Mouse (Mus musculus): ENCODE results near the gene Sept6. TPM values are rescaled to one million over a fixed set of nuclear protein-coding genes. Genes with fewer than 3 reads are reported as not detected.
A peak's percentile ranks its signal among the peaks of the same experiment; 100 is the strongest.

The Sept6 gene
- total RNA-seq (2021) = 10 to 100 TPM; 91.6 to 96.5 TPM

DNA sequence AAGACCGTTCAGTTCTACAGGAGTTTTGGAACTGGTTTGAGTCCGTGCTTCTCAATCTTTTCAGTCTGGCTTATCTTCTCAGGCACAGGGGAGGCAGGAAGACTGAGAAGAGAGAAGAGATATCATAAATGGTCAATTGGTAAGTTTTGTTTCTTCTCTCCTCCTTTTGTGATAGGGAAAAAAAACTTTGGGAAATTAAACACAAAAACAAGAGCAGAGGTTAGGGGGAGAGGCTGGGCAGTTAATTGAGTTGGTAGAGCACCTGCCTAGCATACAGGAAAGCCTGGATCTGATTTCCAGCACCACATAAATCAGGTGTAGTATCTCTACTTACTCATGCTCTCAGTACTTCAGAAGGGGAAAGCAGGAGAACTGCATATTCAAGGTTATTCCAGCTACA lies at the start of gene Sept6:
Sept6 (minus strand) TSS at position 101 of the 400 bp plus-strand sequence.
- no peak for DNase-seq
- intact Hi-C loops (cut with DNase I) = no loop called here

DNA sequence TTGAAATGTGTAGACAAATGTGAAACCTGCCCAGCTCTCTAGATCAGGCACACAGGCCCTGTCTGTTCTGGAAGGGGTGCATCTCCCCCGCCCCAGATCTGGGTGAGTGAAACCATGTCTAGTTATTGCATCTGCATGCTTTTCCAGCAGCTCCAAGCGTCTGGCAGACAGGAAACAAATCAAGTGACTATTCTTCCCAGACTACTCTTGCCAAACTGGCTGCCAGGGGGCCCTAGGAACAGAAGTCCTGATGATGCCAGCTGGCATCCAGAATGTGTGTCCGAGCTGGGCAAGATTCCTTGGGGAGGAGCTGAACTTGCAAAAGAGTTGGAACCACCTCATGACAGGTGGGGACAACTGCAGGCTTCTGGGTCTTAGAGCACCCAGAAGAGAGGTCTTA lies 36.8 kb upstream of the Sept6 start:
- intact Hi-C loops (cut with DNase I) = loop anchor here (10.0 kb wide), 1 partner anchor 104 kb away; no protein-coding TSS in a partner anchor
- peak; percentile 68 for DNase-seq

DNA sequence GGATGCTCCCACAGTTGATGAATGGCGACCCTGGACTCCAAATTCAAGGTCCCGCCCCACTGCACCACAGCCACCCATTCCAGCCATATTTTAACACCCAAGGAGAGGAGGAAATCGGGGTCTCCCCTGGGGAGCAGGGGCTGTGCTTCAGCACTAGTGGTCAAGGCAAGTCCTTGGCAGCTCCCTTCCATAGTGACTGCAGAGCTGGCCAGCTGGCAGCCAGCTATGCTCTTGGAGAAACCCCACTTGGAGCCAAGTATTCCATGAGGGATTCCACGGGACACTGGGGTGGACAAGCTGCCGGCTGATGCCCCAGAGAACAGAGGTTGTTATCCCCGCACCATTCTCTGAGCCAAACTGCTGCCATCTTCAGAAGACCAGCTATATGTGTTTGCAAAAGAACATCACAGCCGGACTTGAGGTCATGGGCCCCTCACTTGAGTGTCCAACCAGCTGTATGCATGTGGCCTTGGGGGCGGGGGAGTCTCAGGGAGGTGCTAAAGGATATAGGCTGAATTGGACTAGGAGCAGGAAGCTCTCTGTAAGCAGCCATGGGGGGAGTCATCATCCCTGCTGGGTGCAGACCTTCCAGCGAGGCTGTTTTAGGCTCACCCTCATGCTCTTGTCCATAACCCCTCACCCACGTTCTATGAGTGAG lies 32.2 kb upstream of the Sept6 start:
- intact Hi-C loops (cut with DNase I) = loop anchor here (10.0 kb wide), 1 partner anchor 99 kb away; no protein-coding TSS in a partner anchor
- peak; percentile 3 for DNase-seq

DNA sequence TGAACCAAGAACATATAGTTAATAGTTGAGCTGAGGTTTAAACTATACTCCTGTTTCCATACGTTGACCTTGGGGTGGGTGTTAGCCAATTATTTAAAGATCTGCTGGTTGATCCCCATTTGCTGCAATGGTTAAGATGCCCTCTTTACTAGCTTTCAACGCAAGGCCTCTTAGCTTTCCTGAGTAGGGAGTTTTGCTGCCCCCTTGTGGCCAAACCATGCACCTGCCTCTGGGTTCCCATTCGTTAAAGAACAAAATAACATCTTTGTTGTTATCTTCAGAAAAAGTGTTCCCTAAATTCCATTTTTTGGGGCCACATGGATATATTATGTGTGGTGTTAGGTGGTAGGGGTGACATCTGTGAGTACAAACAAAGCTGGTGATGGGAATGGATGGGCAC lies 31.1 kb upstream of the Sept6 start:
- DNase-seq = peak; percentile 55
- intact Hi-C loops (cut with DNase I) = loop anchor here (10.0 kb wide), 1 partner anchor 98 kb away; no protein-coding TSS in a partner anchor

DNA sequence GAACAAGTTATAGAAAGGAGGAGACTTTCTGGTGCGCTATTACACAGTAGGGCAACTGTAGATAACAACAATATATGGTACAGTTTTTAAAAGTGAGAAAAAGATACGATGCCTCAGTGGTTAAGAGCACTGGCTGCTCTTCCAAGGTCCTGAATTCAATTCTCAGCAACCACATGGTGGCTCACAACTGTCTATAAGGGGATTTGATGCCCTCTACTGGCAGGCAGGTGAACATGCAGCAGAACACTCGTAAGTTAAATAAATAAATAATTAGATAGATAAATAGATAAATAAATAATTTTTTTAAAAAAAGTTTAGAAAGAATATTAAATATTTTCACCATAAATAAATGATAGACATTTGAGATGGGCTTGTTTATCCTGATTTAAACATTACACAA lies 27.5 kb upstream of the Sept6 start:
- intact Hi-C loops (cut with DNase I) = no loop called here
- no peak for DNase-seq

DNA sequence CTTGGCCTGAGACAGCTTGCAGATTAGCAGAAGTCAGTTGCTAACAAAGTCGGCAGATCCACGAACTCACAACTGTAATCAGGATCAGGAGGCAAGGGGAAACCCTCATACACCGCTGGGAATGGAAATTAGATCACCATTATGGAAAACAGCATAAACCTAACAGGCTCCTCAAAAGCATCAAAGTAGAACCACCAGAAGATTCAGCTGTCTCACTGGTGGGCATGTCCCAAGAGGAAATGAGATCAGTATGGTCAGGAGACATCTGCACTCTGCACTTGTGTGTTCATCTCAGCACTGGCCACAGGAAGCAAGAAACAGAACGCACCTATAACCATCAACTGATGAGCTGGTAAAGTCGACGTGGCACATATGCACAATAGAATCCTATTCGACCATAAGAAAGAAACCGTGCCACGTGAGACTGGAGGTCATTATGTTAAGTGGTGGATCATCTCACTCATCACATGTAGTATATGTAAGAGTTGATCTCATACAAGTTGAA lies 26.6 kb upstream of the Sept6 start:
- intact Hi-C loops (cut with DNase I) = no loop called here

DNA sequence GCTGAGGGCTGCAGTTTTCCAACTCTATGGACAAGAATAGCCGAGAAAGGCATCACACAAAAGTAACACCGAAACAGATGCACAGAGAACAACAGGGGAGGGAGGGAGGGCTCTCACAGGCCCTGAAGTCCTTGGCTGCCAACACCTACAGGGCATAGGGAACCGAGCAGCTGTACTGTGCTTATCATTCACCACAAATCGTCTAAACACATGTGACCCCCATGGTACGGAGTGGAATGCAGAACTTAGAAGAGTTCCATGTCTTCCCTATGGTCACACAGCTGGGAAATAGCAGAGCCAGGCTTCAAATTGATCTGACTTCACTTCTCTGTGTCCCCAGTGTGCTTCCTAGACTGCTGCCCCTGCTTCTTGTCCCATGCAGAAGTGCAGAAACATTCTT lies 22.3 kb upstream of the Sept6 start:
- no peak for DNase-seq
- intact Hi-C loops (cut with DNase I) = no loop called here

More for the DNA sequence above, 26.6 kb upstream of the Sept6 start:
- DNase-seq = no peak

DNA sequence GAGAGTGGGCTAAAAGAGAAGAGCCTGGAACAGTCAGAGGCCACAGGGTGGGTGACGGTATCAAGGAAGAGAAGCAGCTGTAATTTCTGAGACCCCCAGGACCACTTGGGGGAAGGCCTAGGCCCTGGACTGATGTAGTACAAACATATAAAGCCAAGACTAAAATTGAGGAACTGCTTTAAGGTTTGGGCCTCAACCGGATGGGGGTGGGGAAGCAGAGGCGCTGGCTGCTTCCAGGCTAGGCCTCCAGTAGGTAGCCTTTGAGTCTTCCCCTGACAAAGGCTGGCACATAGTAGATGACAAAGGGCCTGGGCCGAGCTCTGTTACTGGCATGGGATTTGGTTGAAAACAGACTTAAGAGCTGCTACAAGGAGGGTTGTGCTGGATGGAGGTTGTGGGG lies 555 bp downstream of the Sept6 start:
- intact Hi-C loops (cut with DNase I) = no loop called here
- no peak for DNase-seq

DNA sequence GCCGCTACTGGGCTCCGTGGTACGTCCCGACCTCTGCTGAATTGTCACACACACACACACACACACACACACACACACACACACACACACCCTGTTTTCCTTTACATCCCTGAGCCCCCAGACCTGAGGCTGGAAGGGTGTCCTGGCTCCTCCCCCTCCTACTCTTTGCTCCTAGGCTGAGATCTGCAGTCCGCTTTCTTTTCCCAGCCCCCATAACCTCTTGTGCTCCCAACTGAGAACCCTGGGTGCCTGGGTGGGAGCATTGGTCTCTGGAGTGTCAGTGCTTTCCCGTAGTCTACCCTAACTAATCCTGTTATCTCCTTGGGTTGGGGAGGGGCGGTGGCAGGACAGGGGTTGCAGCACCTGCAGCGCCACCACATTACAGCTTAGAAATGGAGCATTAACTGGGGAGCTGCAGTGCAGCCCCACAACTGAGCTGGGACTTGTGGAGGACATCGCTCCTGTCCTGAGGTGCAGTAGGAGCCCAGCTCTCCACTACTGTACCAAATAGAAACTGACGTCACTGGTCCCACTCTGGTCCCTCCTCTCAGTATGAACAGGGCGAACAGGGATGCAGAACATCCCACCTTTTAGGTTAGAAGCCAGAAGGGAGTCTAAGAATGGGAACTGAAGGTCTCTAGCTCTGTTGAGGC lies 1.7 kb downstream of the Sept6 start:
- intact Hi-C loops (cut with DNase I) = no loop called here

DNA sequence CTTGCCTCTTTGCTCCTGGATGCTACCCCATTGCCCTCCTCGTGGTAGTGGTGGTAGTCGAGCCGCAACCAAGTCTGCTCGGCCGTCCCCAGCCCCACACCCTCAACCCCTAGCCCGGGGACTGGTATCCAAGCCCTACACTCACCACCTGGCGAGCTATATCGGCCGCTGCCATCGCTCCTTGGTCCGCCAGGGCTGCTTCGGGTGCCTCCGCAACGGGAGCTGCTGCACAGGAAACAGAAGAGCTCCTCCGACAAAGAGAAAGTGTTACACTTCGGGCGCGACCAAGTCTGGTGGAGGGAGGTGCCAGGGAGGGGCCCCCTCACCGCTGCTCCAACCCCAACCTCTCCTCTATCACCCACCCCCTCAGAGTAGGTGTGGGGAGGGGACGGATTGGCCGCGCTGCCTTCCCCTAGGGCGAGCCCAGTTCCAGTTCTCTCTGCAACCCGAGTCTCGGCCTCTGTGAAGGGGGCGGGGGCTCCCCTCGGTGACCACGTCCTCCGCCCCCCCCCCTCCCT lies 2.3 kb downstream of the Sept6 start:
- intact Hi-C loops (cut with DNase I) = no loop called here
- peak; percentile 54 for DNase-seq

More for the DNA sequence above, 1.7 kb downstream of the Sept6 start:
- no peak for DNase-seq

DNA sequence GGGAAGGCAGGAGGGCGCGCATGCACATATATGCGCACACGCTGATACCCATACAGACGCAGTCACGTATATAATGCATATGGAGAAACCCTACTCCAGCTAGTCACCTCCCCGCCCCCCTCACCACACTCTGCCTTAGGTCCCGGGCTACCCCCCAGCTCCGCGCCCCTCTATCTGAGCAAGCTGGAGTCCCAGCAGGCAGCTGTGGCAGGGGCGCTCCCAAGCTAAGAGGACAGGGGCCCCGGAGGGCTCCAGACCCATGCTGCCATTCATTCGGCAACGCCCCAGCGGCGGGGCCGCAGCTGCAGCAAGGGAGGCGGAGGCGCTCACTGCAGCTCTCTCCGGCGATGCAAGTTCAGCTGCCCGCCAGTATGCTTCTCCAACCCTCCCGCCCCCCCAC lies 2.8 kb downstream of the Sept6 start:
- intact Hi-C loops (cut with DNase I) = no loop called here
- DNase-seq = peak; percentile 35

DNA sequence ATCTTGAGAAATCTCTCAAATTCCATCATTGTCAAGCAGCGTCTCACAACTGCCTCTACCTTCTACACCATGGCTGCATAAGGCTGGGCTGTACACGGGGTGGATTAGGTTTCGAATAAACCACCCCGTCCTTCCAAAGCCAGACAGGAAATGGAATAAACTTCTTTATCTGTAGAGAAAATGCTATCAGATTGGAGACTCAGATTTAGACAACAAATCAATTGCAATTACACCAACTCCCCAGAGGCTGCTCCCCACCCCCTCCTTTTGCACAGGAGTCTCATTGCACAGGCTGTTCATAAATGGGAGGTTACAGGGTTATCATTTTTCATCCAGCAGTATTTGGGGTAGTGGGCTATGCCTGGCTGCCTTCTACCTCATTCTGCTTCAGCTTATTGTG lies 3.7 kb downstream of the Sept6 start:
- intact Hi-C loops (cut with DNase I) = no loop called here
- DNase-seq = peak; percentile 2

DNA sequence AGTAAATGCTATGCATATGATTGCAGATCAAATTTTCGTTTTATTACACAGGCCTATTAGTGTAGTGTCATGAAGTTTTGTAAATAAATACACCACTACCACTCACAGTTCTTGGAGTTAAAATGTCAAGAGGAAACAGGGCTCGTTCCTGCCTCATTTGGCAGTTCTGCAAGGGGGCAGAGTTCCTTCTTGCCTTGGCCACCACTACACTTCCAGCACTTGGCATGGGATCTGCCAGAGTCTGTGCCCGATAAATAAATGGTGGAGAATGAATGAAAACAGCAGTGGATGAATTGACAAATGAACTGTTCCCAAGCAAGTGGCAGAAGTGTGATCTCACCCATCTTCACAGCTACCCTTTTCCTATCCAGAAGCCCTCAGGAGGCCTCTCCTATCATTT lies 6.6 kb downstream of the Sept6 start:
- peak; percentile 8 for DNase-seq
- intact Hi-C loops (cut with DNase I) = no loop called here

DNA sequence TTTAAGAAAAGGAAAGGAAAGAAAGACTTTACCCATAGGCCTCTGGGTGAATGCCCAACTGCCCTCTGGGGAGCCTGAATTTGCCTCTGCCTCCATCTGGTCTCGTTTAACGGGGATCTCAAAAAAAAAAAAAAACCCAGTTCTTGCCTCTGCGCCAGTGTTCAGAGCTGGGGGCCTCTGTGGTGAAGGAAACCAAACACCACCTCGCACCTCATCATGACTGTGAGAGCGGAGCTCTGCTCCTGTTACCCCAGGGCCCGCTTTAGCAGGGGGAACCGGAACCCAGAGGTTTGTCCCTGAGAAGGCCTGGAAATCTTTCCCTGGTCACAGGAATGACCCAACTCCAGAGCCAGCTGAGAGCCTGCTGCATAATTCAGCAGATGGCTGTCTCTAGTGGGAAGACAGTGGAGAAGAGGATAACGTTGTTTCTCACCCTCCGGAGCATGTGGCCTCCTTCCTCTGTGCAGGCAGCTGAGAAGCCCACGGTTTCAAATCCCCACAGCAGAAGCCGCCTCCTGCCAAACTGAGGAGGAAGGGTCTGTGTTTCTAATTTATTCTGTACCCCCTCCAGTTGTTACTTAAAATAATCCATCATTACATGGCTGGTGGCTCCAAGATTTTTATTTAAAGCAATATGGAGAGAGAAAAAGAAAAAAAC lies 7.8 kb downstream of the Sept6 start:
- peak; percentile 45 for DNase-seq
- intact Hi-C loops (cut with DNase I) = loop anchor here (2.0 kb wide), 1 partner anchor 37 kb away; no protein-coding TSS in a partner anchor

DNA sequence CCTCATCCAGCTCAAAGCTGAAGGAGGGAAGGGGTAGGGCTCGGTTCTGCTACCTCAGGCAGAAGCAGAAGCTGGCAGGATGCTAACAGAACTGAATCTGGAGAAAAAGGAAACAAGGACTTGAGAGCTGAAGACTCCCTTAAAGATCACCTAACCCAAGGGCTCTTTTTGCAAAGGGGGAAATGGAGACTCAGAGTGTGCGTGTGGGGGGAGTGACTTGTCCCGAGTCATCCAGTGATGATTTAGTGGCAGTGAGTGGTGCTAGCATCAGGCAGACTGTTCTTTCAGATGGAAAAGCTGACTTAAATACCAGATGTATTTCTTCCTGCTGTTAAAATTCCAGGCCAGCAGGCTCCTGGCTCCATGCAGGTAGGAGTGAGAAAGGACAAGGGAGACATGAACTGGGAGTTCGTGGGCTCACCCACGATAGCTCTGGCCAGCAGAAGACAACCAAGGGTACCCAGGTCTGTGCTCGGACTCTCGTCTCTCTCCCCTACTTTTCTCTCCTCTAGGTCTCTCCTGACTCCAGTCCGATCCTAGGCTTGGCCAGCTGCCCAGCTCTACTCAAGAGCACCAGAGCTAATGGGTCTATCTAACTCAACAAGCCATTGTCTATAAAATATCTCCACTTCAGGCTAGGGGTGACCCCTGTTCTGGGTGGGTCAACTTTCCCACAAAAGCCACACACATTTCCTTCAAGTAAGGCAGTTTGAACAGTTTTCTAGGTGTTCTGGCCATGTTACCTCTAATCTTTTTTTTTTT lies 8.5 kb downstream of the Sept6 start:
- intact Hi-C loops (cut with DNase I) = loop anchor here (2.0 kb wide), 1 partner anchor 36 kb away; no protein-coding TSS in a partner anchor
- peak; percentile 36 for DNase-seq

DNA sequence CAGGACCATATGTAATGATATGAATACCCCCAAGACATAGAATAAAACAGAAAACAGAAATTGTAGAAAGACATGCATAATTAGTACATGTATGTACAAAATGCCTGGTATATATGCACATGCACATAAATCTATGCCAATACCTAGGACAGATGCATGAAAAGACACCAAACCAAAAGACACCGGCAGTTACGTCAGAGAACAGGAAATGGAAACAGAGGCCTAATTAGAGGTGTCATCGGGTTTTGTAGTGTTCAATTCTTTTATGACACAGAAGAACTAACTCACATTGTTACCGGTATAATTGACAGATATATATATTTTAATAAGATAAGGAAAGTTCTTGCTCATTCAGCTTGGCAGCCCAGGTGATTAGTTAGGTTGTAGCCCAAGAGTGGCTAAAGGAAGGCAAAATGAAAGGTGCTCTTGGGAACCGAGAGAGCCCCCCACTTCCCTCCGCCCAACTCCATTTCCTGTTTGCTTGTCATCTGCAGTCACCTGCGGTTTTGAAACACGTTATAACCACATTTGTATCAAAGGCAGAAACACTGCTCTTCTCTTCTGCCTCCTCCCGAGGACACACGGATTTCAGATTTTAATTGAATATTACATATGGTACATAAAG lies 10.9 kb downstream of the Sept6 start:
- no peak for DNase-seq
- intact Hi-C loops (cut with DNase I) = no loop called here

DNA sequence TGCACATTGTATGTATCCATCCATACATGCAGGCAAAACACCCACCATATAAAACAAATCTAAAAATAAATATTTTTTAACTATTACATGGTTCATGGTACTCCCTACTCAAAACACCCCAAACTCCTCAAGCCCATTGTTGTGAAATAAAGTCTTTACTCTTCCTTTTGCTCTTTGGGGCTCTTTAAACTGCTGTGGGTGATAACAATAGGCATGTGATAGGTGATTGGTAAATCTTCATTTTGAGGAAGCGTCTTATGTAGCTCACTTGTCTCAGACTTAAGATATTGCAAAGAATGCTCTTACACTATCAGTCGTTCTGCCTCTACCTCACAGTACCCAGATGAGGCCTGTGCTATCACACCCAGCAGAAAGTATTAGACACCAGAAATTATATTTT lies 13.7 kb downstream of the Sept6 start:
- DNase-seq = no peak
- intact Hi-C loops (cut with DNase I) = loop anchor here (10.0 kb wide), 1 partner anchor 53 kb away; no protein-coding TSS in a partner anchor

DNA sequence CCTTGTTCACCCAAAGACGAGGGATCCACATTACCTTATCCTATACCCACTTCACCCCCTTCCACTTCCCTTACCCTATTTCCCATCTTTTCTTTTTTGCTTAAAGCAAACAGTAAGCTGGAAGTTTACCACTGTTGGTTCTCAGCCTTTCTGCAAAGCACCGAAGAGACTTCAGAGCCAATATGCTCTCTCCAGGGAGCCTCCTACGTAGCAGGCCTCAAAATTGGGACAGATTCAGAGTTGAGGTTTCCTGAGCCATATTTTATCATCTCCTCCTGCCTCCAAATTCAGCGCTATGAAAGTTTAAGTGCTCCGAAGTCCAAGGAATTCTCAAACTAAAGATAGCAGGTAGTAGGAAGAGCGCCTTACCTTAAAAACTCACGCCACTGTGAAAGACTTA lies 14.6 kb downstream of the Sept6 start:
- intact Hi-C loops (cut with DNase I) = loop anchor here (10.0 kb wide), 1 partner anchor 52 kb away; no protein-coding TSS in a partner anchor
- DNase-seq = no peak

DNA sequence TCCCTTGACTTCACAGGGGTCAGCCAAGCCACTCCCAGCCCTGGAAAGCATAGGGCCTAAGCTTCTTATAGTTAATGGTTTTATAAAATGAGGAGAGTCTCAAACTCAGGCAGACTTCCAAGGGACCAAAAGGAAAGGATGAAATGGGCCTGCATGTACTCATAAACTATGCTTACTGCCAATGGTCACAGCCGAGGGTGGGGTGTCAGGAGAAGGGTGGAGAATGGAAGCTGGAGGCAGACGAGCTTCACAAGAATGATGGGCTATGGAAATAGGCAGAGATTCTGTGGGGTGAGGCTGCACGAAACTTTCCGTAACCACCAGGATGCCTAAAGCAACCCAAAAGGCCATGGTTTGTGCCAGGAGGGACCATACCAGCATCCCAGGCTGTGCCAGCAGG lies 15.3 kb downstream of the Sept6 start:
- intact Hi-C loops (cut with DNase I) = loop anchor here (10.0 kb wide), 1 partner anchor 51 kb away; no protein-coding TSS in a partner anchor
- DNase-seq = no peak

DNA sequence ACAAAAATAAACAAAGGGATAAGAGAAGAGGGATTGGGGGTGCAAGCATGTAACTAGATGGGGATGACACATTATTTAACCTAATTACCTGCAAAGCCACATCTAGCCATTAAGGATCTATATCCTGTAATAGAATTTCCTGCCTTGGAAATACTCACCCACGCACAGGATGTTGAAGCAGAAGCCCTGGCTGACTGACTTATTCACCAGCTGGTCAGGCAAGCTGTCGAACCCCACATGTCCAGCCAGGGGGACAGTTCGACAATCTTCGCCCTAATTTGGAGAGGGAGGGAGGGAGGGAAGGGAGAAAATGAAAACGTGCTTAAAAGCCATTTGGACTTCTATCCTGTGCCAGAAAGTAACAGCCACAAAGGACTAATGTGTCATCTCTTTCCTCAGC lies 16.7 kb downstream of the Sept6 start:
- intact Hi-C loops (cut with DNase I) = loop anchor here (10.0 kb wide), 1 partner anchor 50 kb away; no protein-coding TSS in a partner anchor

More for the DNA sequence above, 16.7 kb downstream of the Sept6 start:
- peak; percentile 3 for DNase-seq
